Mouse (Mus musculus) CH12.LX (cell line): ENCODE results near the gene Entpd2.

Experiments used
- CTCF ChIP-seq, 2 experiments: IDR thresholded peaks in 1 of 2; conservative IDR thresholded peaks in 1 of 2; 2 replicates each; pipeline ENCODE4 v1.5.1; 2011 to 2012; ENCODE audit warnings: low read depth in 2 of 2, low read length in 2 of 2, improper control_type of control experiment in 1 of 2, inconsistent platforms in 1 of 2, mild to moderate bottlenecking in 1 of 2, moderate library complexity in 1 of 2
- EP300 ChIP-seq: IDR thresholded peaks from 2 replicates; pipeline ENCODE4 v1.6.1; 2011; ENCODE audit warnings: low read length, improper control_type of control experiment
- NELFE ChIP-seq: IDR thresholded peaks from 2 replicates; pipeline ENCODE4 v1.6.1; 2011; ENCODE audit warnings: low read depth, low read length, improper control_type of control experiment
- POLR2A ChIP-seq: IDR thresholded peaks from 2 replicates; pipeline ENCODE4 v1.6.1; 2011; ENCODE audit warnings: low read depth, mild to moderate bottlenecking, improper control_type of control experiment, low read length
- TBP ChIP-seq: conservative IDR thresholded peaks from 2 replicates; pipeline ENCODE4 v1.6.1; 2011; ENCODE audit warnings: low read depth, low read length, improper control_type of control experiment
- TCF12 ChIP-seq: IDR thresholded peaks from 2 replicates; pipeline ENCODE4 v1.6.1; 2014; ENCODE audit warnings: low read depth, mild to moderate bottlenecking, inconsistent platforms, low read length, improper control_type of control experiment
- ZC3H11A ChIP-seq: IDR thresholded peaks from 2 replicates; pipeline ENCODE4 v1.6.1; 2012; ENCODE audit warnings: low read depth, mild to moderate bottlenecking, inconsistent platforms, low read length, improper control_type of control experiment

- TF ChIP-seq POLR2A = no peak
- no peak for TF ChIP-seq TBP
- no peak for TF ChIP-seq TCF12
- no peak for TF ChIP-seq ZC3H11A
- TF ChIP-seq NELFE = no peak
- no peak for TF ChIP-seq CTCF (conservative IDR thresholded peaks at IDR 0.05 in 1 of 2, IDR thresholded peaks at IDR 0.05 in 1 of 2; ENCODE audit: low read depth in 2 of 2, low read length in 2 of 2)
- TF ChIP-seq EP300 = no peak
Measured at GRCm38 (mm10) chr2:25359848-25360247, 35.8 kb upstream of the Entpd2 start.
